Mouse (Mus musculus) WW6 (cell line): Measurements from ENCODE around the gene Tgfb3.

ENCODE experiments used
- DNase-seq: peaks from one replicate; pipeline ENCODE4 v3.0.0-alpha.2; 2013; ENCODE audit warnings: low read depth, low spot score

Gene Tgfb3

DNA sequence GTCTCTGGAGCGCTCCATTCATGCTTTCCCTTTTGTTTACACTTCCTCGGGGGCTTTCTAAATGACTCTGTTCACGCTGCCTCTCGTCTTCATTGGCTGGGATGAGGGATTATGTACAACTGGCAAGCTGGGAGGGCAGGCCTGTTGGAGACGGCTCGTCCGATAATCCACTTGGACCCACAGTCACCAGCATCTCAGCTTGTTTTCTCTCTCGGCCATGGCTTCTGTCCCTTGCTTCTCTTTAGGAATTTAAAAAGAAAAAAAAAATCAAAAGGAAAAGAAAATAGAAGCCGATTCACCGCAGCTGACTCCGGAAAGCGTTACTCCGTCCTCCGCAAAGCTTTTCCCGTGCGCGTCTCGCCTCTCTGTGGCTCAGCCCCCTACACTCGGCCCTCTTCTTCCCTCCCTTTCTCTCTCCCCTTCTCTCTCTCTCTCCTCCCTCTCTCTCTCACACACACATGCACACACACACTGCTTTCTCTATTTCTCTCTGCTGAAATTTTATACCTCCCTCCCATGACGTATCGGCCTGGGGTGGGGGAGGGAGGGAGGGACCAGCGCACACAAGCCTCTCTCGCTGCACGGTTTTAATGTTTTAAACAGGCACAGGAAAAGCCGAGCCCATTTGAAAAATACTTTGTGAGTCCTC is at the start of gene Tgfb3:
Gene Tgfb3 (minus strand): TSS at position 489 of the 649 bp plus-strand sequence.
- no peak for DNase-seq

DNA sequence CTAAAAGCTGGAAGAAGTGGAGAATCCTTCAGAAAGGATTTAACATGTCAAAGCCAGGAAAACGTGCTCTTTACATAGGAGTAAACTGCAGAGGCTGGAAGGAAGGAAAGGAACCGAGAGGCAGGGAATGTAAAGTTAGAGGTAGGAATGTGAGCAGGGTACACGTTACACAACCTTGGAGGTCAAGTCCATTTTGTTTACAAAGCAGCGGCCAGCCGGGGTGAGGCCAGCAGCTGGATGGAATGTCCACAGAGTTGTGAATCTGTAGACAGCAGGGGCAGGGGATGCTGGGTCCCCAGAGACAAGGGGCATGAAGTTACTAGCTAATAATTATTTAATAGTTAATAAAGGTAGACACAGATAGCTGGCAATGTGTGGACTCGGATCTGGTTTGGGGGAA is 49.3 kb upstream of the Tgfb3 start:
- no peak for DNase-seq

DNA sequence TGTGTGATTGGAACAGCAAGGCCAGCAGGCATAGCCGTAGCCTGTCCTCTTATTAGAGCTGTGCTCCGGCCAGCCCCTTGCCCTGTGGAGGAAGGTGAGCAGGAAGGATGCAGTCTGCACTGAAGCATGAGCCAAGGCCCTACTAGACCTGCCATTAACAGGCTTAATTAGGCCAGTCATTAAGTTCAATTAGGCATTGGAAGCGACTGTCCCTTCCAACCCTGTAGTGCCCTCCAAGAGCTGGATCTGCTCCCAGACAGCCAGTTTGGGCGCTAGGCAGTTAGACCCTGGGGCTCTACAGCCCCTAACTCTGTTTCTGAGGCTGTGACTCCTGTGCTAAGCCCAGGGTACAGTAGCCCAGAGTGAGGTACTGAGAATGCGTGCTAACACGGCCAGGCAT is 45.2 kb upstream of the Tgfb3 start:
- no peak for DNase-seq

DNA sequence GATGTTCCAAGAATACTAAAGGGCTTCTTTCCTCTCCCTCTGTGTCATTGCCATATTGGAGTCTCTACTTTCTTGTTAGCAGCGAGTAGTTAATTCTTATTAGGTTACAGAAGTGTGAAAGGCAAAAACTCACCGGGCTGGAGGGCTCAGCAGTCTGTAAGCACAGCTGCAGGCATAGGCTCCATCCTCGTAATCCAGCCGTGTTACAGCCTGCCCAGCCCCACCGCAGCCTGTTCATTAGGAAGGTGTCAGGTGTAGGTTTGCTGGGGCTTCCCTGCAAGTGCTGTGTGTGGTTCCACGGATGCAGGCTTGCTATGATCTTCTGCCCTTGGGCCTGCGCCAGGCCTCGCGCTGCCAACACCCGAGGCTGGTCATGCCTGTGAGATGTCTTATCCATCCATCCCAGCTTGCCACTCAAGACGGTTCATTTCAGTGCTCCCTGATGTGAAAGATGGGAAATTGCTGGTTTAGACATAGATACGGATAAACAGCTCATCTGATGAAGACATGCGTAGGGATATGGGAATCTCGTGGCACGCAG is 37.5 kb upstream of the Tgfb3 start:
- DNase-seq: no peak

DNA sequence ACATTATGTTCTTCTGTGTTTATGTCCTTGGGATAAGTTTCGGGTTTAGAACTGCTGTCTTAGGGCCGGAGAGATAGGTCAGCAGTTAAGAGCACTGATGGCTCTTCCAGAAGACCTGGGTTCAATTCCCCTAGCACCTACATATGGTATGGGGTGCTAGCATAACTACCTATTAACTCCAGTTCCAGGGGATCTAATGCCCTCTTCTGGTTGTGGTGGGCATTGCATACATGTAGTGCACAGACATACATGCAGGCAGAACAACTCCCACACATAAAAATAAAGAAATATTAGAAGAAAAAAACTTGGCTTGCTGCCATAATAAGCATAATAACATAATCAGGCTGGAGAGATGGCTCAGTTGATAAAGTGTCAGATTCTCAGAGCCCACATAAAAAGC is 31.8 kb upstream of the Tgfb3 start:
- DNase-seq: no peak

DNA sequence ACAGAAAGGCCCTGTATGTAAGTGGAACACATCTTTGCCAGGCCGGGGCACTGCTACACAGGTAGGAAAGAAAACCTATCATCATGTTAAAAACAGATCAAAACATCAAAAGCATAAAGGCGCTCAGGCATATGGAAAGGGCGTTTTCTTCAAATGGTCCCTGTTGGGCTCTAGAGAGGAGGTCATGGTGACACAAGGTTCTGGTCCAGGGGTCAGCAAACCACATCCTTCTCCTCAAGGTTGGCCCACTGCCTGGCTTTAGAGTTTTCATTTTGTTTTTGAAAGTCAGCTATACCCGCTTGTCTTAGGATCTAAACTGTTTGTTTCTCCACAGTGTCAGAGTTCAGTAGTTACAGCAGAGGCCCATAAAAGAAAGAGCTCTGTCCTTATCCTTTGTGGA is 30.7 kb upstream of the Tgfb3 start:
- DNase-seq: no peak

DNA sequence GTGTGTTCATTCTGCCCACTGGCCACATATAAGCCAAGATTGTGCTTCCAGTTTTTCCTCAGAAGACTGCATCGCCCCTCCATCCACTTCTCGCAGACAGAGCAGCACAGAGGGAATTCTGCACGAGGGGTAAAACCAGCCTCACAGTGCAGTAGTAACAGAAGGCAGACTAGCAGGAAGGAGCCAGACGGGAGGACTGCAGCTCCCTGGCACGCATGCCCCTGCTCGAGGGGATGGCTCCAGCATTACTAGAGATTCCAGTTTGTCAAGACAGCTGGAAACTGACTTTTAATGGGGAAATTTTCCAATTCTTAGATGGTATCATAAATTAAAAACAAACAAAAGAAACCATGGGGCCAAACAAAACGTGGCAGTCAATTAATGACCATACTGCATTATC is 28.8 kb upstream of the Tgfb3 start:
- DNase-seq: no peak

DNA sequence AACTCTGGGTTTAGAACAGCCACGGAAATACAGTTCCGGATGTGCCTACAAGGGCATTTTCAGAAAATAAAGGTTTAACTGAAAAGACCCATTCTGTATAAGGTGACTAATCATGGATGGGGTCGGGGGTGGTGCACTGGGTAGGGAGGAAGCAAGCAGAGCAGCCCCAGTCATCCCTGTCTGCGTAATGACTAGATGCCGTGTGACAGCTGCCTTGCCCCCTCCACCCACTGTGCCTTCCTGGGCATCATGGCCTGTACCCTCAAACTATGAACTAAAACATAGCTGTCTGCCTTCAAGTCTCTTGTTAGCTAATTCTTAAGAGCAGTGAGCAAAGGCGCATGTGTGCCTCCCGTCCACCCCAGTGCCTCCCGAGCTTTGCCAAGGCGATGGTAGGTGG is 27.2 kb upstream of the Tgfb3 start:
- no peak for DNase-seq

DNA sequence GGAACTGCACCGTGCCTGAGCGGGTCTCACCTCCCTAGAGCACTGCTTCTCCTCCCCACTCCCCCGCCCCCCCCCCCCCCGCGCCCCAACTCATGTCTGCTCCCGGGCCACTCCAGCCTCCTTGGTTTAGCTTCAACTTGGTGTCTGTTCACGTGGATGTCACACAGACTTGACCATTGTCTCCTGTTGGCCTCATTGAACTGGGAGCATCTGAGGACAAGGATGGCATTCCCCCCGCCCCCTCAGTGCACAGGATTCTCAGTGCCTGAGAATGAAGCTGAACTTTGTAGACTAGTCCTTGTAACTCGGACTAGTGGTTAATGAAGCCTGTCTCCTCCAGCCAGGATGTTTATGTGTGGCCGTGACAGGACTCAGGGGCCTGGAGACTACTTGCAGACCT is 26.7 kb upstream of the Tgfb3 start:
- DNase-seq: no peak

DNA sequence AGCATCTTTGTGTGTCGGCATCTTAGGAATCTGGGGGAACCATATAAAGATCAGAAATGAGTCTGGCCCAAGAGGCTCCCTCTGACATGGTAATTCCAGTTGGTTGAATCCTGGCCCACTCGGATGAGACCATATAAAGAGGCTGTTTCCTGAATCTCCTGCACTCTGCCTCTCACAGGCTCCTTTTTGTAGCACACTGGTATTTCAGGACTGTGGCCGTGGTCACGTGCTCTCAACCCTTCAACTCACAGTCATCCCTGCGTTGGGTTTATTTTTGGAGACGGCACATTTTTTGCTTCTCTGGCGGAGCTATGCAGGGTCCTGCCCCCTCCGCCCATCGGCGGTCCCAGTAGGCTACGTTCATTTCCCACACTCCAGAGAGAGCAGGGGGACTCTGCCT is 25.5 kb upstream of the Tgfb3 start:
- no peak for DNase-seq

DNA sequence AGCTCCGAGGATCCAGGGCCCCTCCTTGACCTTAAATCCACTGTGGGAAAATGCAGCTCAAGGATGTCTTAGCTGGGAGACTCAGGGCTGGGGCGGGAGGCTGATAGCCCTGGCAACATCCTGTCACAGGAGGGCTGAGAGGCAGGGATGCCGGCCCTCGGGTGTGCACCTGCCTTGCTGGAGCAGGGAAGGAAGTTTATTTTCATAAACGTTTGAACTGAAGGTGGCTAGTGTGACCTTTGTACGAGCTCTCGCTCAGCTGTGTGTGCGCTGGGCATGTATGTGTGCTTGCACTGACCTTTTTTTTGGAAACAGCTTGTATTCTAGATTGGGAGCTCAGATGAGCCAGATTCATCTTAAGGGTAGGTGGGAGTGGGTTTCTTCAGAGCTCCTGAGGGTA is 25.0 kb upstream of the Tgfb3 start:
- DNase-seq: no peak

DNA sequence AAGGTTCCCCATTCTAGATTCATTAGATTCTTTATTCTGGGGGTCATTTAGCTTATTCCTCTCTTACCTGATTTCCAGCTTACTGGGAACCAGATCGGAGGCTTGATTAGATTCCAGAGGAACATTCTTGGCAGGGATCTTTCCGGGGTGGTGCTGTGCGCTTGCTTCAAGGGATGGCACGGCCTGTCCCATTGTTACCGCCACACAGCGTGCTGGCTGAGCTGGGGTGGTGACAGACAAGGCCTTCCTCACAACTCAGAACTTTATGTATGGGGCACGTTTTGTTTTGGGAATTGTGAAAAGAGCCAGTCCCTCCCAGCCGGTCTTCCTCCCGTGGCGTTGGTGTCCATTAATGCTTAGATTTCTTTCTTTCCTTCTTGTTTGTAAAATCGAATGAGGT is 24.6 kb upstream of the Tgfb3 start:
- no peak for DNase-seq

DNA sequence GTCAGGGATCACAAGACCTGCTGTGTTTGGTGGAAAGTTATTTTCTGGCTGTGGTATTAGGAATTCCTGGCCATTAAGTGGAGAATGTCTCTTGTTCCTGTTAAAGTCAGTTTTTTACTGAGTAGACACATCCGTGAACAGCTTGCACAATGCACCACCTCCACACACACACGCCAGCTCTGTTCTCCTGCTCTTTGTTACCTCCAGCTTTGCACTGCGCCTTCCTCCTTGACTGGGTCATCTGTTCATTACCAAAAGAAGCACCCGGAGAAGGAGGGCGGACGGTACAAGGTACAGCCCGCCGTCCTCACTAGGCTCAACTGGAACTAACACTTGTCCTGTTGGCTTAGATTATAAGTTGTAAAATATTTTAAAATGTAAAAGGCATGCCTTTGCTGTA is 23.8 kb upstream of the Tgfb3 start:
- no peak for DNase-seq

DNA sequence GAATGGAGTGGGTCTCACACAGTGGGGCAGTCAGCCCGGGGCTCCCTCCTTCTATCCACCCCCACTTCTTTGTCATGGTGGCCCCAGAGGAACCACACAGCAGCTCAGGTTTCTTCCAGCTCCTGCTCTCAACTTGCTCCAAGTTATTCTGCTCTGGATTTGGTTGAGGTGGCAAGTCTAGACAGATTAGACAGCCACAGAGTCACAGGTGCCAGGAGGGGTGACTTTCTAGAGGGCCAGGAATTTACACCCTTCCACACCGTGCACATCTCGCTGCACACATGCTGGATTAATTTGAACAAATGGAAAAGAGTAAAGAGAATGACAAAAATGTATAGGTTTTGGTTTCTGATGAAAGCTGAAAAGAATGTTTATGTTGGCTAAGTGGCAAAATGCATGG is 21.9 kb upstream of the Tgfb3 start:
- no peak for DNase-seq

DNA sequence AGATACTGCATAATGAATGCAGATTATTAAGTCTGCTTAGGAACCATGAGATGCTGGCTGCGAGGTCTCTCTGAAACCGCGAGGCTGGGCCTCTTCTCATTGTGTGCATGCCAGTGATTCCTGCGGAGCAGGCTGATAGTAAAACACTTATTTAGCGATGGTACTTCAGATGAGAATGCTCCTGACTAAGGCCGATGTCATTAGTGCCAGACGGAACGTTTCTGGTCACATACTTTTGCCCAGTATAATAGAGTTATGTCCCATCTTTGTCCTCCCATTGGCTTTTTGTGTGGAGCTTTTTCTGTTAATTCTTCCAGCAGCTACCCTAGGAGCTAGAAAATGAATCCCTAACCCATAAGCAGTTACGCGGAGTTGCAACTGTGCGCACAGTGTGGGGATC is 18.9 kb upstream of the Tgfb3 start:
- DNase-seq: no peak

DNA sequence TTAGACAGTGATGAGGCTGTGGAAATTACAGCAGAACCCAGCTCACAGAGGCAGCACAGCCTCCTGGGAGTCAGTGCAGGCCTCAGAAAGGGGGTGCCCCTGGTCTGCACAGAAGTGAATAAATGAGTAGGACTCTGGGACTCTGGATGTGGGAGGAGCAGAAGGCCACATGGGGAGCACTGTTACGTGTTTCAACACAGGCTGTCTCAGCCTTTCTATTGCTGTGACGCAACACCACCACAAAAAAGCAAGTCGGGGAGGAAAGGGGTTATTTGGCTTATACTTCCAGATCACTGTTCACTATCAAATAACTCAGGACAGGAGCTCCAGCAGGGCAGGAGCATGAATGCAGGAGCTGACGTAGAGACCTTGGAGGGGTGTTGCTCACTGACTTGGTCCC is 17.0 kb upstream of the Tgfb3 start:
- no peak for DNase-seq

DNA sequence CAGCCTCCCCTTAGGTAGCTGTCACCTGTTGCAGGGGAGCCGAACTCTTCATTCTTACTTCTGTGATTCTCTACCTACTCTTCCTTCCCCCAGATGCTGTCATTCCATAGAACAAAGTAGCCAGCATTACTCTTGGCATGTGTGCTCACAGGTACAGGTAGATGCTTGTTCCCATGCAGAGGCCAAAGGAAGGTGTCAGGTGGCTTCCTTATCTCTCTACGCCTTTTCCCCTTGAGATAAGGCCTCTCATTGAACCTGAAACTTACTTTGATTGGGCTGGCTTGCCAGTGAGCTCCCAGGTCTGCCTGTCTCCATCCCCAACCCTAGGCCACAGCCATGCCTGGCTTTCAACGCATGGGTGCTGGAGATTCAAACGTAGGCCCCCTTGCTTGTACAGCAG is 15.2 kb upstream of the Tgfb3 start:
- no peak for DNase-seq

DNA sequence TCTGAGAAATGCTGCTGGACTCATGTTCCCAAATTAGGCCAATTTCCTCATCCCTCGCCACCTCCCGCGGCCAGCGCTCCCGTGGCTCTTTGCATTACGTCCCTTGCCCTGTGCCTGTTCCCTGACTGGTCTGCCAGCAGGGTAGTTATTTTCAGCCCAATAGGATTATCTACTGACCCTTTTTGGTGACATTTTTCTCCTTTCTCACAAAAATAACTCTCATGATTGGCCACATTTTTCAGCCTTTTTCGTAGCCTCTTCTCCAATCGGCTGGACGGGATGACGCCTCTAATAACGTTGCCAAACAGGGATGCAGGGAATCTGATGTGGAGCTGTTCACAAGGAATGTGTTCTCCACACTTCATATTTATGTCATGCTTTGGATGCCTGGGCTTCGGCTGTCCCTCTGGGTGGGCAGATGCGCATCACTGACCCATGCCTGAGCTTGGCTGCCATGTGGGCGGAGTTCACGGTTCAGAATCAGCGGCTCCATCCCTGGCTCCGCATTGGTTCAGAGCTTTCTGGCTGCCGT is 12.8 kb upstream of the Tgfb3 start:
- no peak for DNase-seq

DNA sequence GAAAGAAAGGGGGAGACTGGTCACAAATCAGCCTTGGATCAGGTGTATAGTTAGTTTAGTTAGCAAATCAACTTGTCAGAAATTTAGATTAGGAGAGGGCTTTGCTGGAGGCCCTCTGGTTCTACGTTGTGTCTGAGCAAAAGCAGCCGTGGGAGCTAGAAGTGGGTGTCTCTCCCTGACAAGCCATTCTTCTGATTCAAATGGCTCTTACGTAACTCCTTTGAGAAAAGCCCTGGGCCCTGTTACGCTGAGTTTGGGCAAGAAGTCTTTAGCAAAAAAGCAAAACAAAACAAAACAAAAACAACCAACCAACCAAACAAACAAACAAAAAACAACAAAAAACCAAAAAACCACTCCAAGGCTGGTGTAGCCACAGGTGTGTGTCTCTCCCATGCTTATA is 11.9 kb upstream of the Tgfb3 start:
- no peak for DNase-seq

DNA sequence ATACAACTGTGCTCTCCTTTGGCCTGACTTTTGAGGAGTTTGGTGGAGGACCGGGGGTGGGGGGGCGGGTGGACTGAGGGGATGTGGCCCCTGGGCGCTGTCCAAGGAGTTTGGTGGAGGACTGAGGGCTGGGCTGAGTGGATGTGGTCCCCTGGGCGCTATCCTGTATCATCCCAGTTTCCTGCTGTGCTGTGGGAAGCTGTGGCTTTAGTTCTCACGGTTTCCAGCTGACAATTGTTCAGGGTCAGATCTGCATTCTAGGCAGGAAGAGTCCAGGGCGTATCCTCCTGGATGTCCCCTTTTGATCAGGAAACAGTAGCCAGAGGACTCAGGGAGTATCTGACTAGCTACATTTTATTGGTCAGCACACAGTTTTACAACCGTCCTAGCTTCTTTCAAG is 9.2 kb upstream of the Tgfb3 start:
- DNase-seq: no peak

DNA sequence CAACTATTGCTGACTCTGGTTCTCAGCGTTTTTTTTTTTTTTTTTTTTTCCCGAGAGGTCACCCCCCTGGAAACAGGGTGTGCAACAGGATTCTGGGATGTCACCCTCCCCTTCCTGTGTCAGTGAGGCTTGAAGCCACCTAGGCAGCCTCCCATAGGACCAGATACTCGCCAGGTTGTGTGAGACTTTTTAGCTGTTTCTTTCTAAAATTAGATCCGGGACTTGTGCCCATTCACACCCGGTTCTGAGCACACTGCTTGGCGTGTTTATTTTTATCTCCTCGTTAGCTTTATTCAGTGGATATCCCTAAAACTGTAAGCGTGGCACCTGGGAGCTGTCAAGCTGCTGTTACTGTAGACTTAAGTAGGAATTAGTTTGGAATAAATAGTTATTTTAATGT is 7.7 kb upstream of the Tgfb3 start:
- no peak for DNase-seq

DNA sequence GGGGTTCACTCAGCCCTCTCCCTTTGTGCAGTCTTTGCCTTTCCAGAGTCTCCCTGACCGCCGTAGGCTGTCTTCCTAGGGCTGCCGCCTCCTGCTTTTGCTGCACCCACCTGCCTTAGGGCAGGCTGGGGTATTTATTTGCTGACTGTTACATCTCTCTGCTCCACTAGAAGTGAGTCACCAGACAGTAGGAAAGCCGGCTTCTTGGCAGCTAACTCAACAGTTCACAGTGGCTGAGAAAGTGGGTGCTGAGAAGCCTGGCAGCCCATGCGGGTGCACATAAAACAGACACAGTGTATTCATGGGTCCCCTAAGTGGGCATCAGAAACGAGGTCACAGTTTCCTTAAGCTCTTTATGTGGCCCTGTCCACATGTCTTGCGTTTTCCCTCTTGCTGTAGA is 7.0 kb upstream of the Tgfb3 start:
- DNase-seq: no peak

DNA sequence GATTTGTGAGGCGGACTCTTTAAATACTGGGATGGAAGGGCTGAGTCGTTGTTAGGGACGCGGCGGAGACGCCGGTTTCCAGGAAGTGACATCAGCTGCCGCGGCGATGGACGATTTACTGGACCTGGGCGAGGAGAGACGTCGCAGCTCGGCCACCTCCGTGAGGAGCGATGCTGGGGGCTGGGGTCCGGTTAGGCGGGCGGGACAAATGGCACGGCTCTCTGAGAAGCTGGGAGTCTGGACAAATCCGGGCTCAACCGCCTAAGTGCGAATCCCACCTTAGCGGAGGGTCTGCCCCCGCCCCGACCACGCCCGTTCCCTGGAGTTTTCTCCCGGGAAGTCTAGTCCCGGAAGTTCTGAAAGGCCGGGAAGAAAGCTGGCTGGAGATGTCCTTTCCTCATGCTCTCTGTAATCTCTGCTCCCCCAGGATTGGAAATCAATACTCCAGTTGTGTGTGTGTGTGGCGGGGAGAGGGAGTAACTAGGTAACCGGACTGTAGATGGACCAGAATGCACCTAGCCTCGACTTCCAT is 3.7 kb upstream of the Tgfb3 start, which contains the start of gene Ift43:
Gene Ift43 (plus strand): TSS at position 61 of the 532 bp plus-strand sequence.
- no peak for DNase-seq
